Mouse (Mus musculus): ENCODE measurements around the gene Krt7. TPM values are rescaled to one million over a fixed set of nuclear protein-coding genes. Genes with fewer than 3 reads are reported as not detected.

Gene Krt7
- polyA plus RNA-seq, 1 experiment from 2014 or later: 33.0 TPM

- no peaks in the 10 kb centered on the region for H3K9me3 ChIP-seq (ENCODE audit: control insufficient read depth, low read length)
- no peak overlapping the region for H3K27ac ChIP-seq (replicated peaks; ENCODE audit: low read depth, low read length)
- no peak overlapping the region for H3K9ac ChIP-seq (ENCODE audit: low read depth, low read length)
- no peak overlapping the region for H3K4me2 ChIP-seq (ENCODE audit: low read depth, low read length)
- WGBS: 85% methylated on average over 16 of the region's 16 CpGs
- H3K36me3 ChIP-seq (ENCODE audit: control insufficient read depth, insufficient read depth, low read length): no peaks in the 10 kb centered on the region
- H3K4me1 ChIP-seq (ENCODE audit: control insufficient read depth, insufficient read depth, low read length): peaks cover 29% of the 10 kb centered on the region
- ATAC-seq (ENCODE audit: low read depth) (no peak), DNase-seq (ENCODE audit: low spot score) (no peak)
- H3K27me3 ChIP-seq (replicated peaks; ENCODE audit: control insufficient read depth, insufficient read depth, low read length): 0 out of 2 replicates have a peak, but pooled peaks cover 2% of the 10 kb centered on the region
- H3K4me3 ChIP-seq (ENCODE audit: low read depth, low read length): no peak overlapping the region
Observed at GRCm38 (mm10) chr15:101373286-101373898, 37.5 kb upstream of the Krt7 start.

GRCm38 (mm10) chr15:101374879-101375278 is 36.0 kb upstream of the Krt7 start:
- Histone ChIP-seq H3K9me3 (ENCODE audit: control insufficient read depth, low read length) (no peaks in the 10 kb centered on the region), H3K4me1 (ENCODE audit: control insufficient read depth, insufficient read depth, low read length) (peaks cover 23% of the 10 kb centered on the region), H3K4me3 (ENCODE audit: low read depth, low read length) (no peak overlapping the region), H3K27ac (replicated peaks; ENCODE audit: low read depth, low read length) (no peak overlapping the region), H3K36me3 (ENCODE audit: control insufficient read depth, insufficient read depth, low read length) (no peaks in the 10 kb centered on the region), H3K27me3 (replicated peaks; ENCODE audit: control insufficient read depth, insufficient read depth, low read length) (0 out of 2 replicates have a peak, but pooled peaks cover 2% of the 10 kb centered on the region), H3K9ac (ENCODE audit: low read depth, low read length) (no peak overlapping the region), H3K4me2 (ENCODE audit: low read depth, low read length) (no peak overlapping the region)
- peak; percentile 44 for DNase-seq (ENCODE audit: low spot score)
- WGBS: 56% methylated on average over 4 of the region's 4 CpGs
- no peak for ATAC-seq (ENCODE audit: low read depth)

GRCm38 (mm10) chr15:101375956-101376775 is 34.7 kb upstream of the Krt7 start:
- no peak overlapping the region for H3K4me2 ChIP-seq (ENCODE audit: low read depth, low read length)

GRCm38 (mm10) chr15:101376776-101377061 is 34.1 kb upstream of the Krt7 start:
- no peak overlapping the region for H3K4me2 ChIP-seq (ENCODE audit: low read depth, low read length)
- H3K36me3 ChIP-seq (ENCODE audit: control insufficient read depth, insufficient read depth, low read length): no peaks in the 10 kb centered on the region
- DNase-seq (ENCODE audit: low spot score): no peak
- H3K9me3 ChIP-seq (ENCODE audit: control insufficient read depth, low read length): no peaks in the 10 kb centered on the region
- no peak overlapping the region for H3K9ac ChIP-seq (ENCODE audit: low read depth, low read length)
- no peaks in the 10 kb centered on the region for H3K27me3 ChIP-seq (replicated peaks; ENCODE audit: control insufficient read depth, insufficient read depth, low read length)
- no peak for ATAC-seq (ENCODE audit: low read depth)
- H3K4me1 ChIP-seq (ENCODE audit: control insufficient read depth, insufficient read depth, low read length): peaks cover 11% of the 10 kb centered on the region
- H3K4me3 ChIP-seq (ENCODE audit: low read depth, low read length): no peak overlapping the region
- H3K27ac ChIP-seq (replicated peaks; ENCODE audit: low read depth, low read length): no peak overlapping the region
- WGBS: 86% methylated on average over 5 of the region's 5 CpGs

More at GRCm38 (mm10) chr15:101375956-101376775, 34.7 kb upstream of the Krt7 start:
- Histone ChIP-seq H3K27ac (replicated peaks; ENCODE audit: low read depth, low read length) (no peak overlapping the region), H3K4me1 (ENCODE audit: control insufficient read depth, insufficient read depth, low read length) (peaks cover 11% of the 10 kb centered on the region), H3K9ac (ENCODE audit: low read depth, low read length) (no peak overlapping the region), H3K36me3 (ENCODE audit: control insufficient read depth, insufficient read depth, low read length) (no peaks in the 10 kb centered on the region), H3K9me3 (ENCODE audit: control insufficient read depth, low read length) (no peaks in the 10 kb centered on the region), H3K27me3 (replicated peaks; ENCODE audit: control insufficient read depth, insufficient read depth, low read length) (0 out of 2 replicates have a peak, but pooled peaks cover 2% of the 10 kb centered on the region), H3K4me3 (ENCODE audit: low read depth, low read length) (no peak overlapping the region)
- no peak for DNase-seq (ENCODE audit: low spot score)
- WGBS: 80% methylated on average over 6 of the region's 6 CpGs
- no peak for ATAC-seq (ENCODE audit: low read depth)

- 87% methylated on average over 5 of the region's 5 CpGs for WGBS
- Histone ChIP-seq H3K4me3 (ENCODE audit: low read depth, low read length) (no peak overlapping the region), H3K27ac (replicated peaks; ENCODE audit: low read depth, low read length) (no peak overlapping the region), H3K9me3 (ENCODE audit: control insufficient read depth, low read length) (no peaks in the 10 kb centered on the region), H3K9ac (ENCODE audit: low read depth, low read length) (no peak overlapping the region), H3K4me2 (ENCODE audit: low read depth, low read length) (no peak overlapping the region), H3K36me3 (ENCODE audit: control insufficient read depth, insufficient read depth, low read length) (no peaks in the 10 kb centered on the region), H3K27me3 (replicated peaks; ENCODE audit: control insufficient read depth, insufficient read depth, low read length) (no peaks in the 10 kb centered on the region), H3K4me1 (ENCODE audit: control insufficient read depth, insufficient read depth, low read length) (peaks cover 11% of the 10 kb centered on the region)
- DNase-seq (ENCODE audit: low spot score) (no peak), ATAC-seq (ENCODE audit: low read depth) (no peak)
Observed at GRCm38 (mm10) chr15:101378646-101379045, 32.2 kb upstream of the Krt7 start.

- no peak overlapping the region for H3K27ac ChIP-seq (replicated peaks; ENCODE audit: low read depth, low read length)
- H3K9ac ChIP-seq (ENCODE audit: low read depth, low read length): no peak overlapping the region
- H3K4me2 ChIP-seq (ENCODE audit: low read depth, low read length): no peak overlapping the region
- no peaks in the 10 kb centered on the region for H3K36me3 ChIP-seq (ENCODE audit: control insufficient read depth, insufficient read depth, low read length)
- ATAC-seq (ENCODE audit: low read depth) (no peak), DNase-seq (ENCODE audit: low spot score) (no peak)
- H3K27me3 ChIP-seq (replicated peaks; ENCODE audit: control insufficient read depth, insufficient read depth, low read length): no peaks in the 10 kb centered on the region
- 56% methylated on average over 9 of the region's 9 CpGs for WGBS
- no peak overlapping the region for H3K4me3 ChIP-seq (ENCODE audit: low read depth, low read length)
- no peaks in the 10 kb centered on the region for H3K4me1 ChIP-seq (ENCODE audit: control insufficient read depth, insufficient read depth, low read length)
- no peaks in the 10 kb centered on the region for H3K9me3 ChIP-seq (ENCODE audit: control insufficient read depth, low read length)
Observed at GRCm38 (mm10) chr15:101381758-101382157, 29.1 kb upstream of the Krt7 start.

- WGBS: 61% methylated on average over 11 of the region's 11 CpGs
- no peak overlapping the region for H3K4me3 ChIP-seq (ENCODE audit: low read depth, low read length)
- H3K4me2 ChIP-seq (ENCODE audit: low read depth, low read length): no peak overlapping the region
- H3K4me1 ChIP-seq (ENCODE audit: control insufficient read depth, insufficient read depth, low read length): no peaks in the 10 kb centered on the region
- no peaks in the 10 kb centered on the region for H3K9me3 ChIP-seq (ENCODE audit: control insufficient read depth, low read length)
- no peak overlapping the region for H3K27ac ChIP-seq (replicated peaks; ENCODE audit: low read depth, low read length)
- ATAC-seq (ENCODE audit: low read depth) (no peak), DNase-seq (ENCODE audit: low spot score) (no peak)
- H3K27me3 ChIP-seq (replicated peaks; ENCODE audit: control insufficient read depth, insufficient read depth, low read length): no peaks in the 10 kb centered on the region
- H3K9ac ChIP-seq (ENCODE audit: low read depth, low read length): no peak overlapping the region
- no peaks in the 10 kb centered on the region for H3K36me3 ChIP-seq (ENCODE audit: control insufficient read depth, insufficient read depth, low read length)
Observed at GRCm38 (mm10) chr15:101382811-101383210, 28.0 kb upstream of the Krt7 start.

- no peak for ATAC-seq (ENCODE audit: low read depth)
- Histone ChIP-seq H3K36me3 (ENCODE audit: control insufficient read depth, insufficient read depth, low read length) (no peaks in the 10 kb centered on the region), H3K4me1 (ENCODE audit: control insufficient read depth, insufficient read depth, low read length) (no peaks in the 10 kb centered on the region), H3K4me2 (ENCODE audit: low read depth, low read length) (no peak overlapping the region), H3K4me3 (ENCODE audit: low read depth, low read length) (no peak overlapping the region), H3K27ac (replicated peaks; ENCODE audit: low read depth, low read length) (no peak overlapping the region), H3K9ac (ENCODE audit: low read depth, low read length) (no peak overlapping the region), H3K27me3 (replicated peaks; ENCODE audit: control insufficient read depth, insufficient read depth, low read length) (no peaks in the 10 kb centered on the region), H3K9me3 (ENCODE audit: control insufficient read depth, low read length) (no peaks in the 10 kb centered on the region)
- WGBS: 81% methylated on average over 7 of the region's 7 CpGs
- DNase-seq (ENCODE audit: low spot score): no peak
Observed at GRCm38 (mm10) chr15:101384610-101385009, 26.2 kb upstream of the Krt7 start.

GRCm38 (mm10) chr15:101385064-101385463 is 25.8 kb upstream of the Krt7 start:
- H3K27ac ChIP-seq (replicated peaks; ENCODE audit: low read depth, low read length): no peak overlapping the region

More at GRCm38 (mm10) chr15:101385064-101385463, 25.8 kb upstream of the Krt7 start:
- Histone ChIP-seq H3K27me3 (replicated peaks; ENCODE audit: control insufficient read depth, insufficient read depth, low read length) (no peaks in the 10 kb centered on the region), H3K9me3 (ENCODE audit: control insufficient read depth, low read length) (no peaks in the 10 kb centered on the region), H3K9ac (ENCODE audit: low read depth, low read length) (no peak overlapping the region), H3K4me3 (ENCODE audit: low read depth, low read length) (no peak overlapping the region), H3K4me2 (ENCODE audit: low read depth, low read length) (no peak overlapping the region), H3K36me3 (ENCODE audit: control insufficient read depth, insufficient read depth, low read length) (no peaks in the 10 kb centered on the region), H3K4me1 (ENCODE audit: control insufficient read depth, insufficient read depth, low read length) (no peaks in the 10 kb centered on the region)
- no peak for ATAC-seq (ENCODE audit: low read depth)
- no peak for DNase-seq (ENCODE audit: low spot score)
- WGBS: 76% methylated on average over 6 of the region's 6 CpGs

Measured in embryonic facial prominence, embryonic 14.5 days (tissue).